Mouse (Mus musculus) macrophage (primary cell): ENCODE results near the gene Tubgcp5. TPM values are rescaled to one million over a fixed set of nuclear protein-coding genes. Genes with fewer than 3 reads are reported as not detected.
"Not testable (repeated sequence)": the region's sequence is repeated elsewhere in the genome, so short reads cannot be mapped to it uniquely, and the experiment has no call there.

Experiments used
- H3K27ac ChIP-seq: fragments of 350-480 bp; formaldehyde crosslinking; 2 replicates; pipeline ENCODE4 v1.9.0; 2021
- H3K36me3 ChIP-seq: fragments of 350-480 bp; formaldehyde crosslinking; 2 replicates; pipeline ENCODE4 v1.9.0; 2021; ENCODE audit errors: inconsistent target
- H3K4me3 ChIP-seq: fragments of 350-480 bp; formaldehyde crosslinking; 2 replicates; pipeline ENCODE4 v1.9.0; 2021; ENCODE audit errors: inconsistent target
- H3K79me2 ChIP-seq: fragments of 350-480 bp; formaldehyde crosslinking; 2 replicates; pipeline ENCODE4 v1.9.0; 2021; ENCODE audit errors: inconsistent target
- WGBS: methylation state at CpG from one replicate; pipeline ENCODE4 v1.1.7; 2026; ENCODE audit warnings: inconsistent platforms; ENCODE audit not compliant: missing documents; 5-methylcytosine and 5-hydroxymethylcytosine counted together
- polyA plus RNA-seq: library from polyadenylated mRNA; stranded (reverse); fragments of 250-400 nt; gene quantifications from 3 replicates; pipeline ENCODE4 v1.2.4, GENCODE M21; 2018; ENCODE audit warnings: inconsistent platforms
- total RNA-seq, 78 experiments: library from RNA; depleted of rRNA; stranded (reverse); fragments of 250-400 nt; gene quantifications; 1 replicate in 9 of 78; 2 replicates in 24 of 78; 3 replicates in 43 of 78; 4 replicates in 2 of 78; pipeline ENCODE4 v1.2.4; 2018; ENCODE audit warnings: inconsistent platforms in 56 of 78

Tubgcp5 gene
- 10 to 100 TPM in 24 of 26 experiments, 1 to 10 TPM in 2; 9.1 to 78.1 (median 41.4) TPM for total RNA-seq (2018; cell fraction: chromatin; rRNA removed)
- total RNA-seq (2018; cell fraction: cytosol; rRNA removed), result 10 to 100 TPM in 17 of 26 experiments, 1 to 10 TPM in 9; 3.8 to 16.4 (median 11.1) TPM
- total RNA-seq (2018; cell fraction: nucleus; rRNA removed), result 10 to 100 TPM in 23 of 26 experiments, 1 to 10 TPM in 3; 5.7 to 66.9 (median 21.6) TPM
- polyA plus RNA-seq, result 9.2 to 15.7 TPM (median 14.6 TPM) in 3 replicates

GRCm38 (mm10) chr7:55793952-55794603 lies at the start of gene Tubgcp5:
Gene Tubgcp5 (plus strand): TSS chr7:55794154.
- peaks cover 29% of the 10 kb centered on the region for H3K36me3 ChIP-seq
- under 1% methylated on average over 51 of the region's 51 CpGs for WGBS
- peak within 1 kb of the TSS; percentile 73 for H3K4me3 ChIP-seq
- H3K27ac ChIP-seq, result peak within 1 kb of the TSS; percentile 44
- peaks cover 26% of the 10 kb centered on the region for H3K79me2 ChIP-seq

GRCm38 (mm10) chr7:55744566-55745220 lies 49.3 kb upstream of the Tubgcp5 start:
- Histone ChIP-seq H3K36me3 (no peaks in the 10 kb centered on the region), H3K79me2 (no peaks in the 10 kb centered on the region), H3K4me3 (no peak overlapping the region), H3K27ac (no peak overlapping the region)
- WGBS, result 87% methylated on average over 10 of the region's 10 CpGs

GRCm38 (mm10) chr7:55750841-55751240 lies 43.1 kb upstream of the Tubgcp5 start:
- Histone ChIP-seq H3K79me2 (no peaks in the 10 kb centered on the region), H3K4me3 (no peak overlapping the region), H3K36me3 (no peaks in the 10 kb centered on the region), H3K27ac (no peak overlapping the region)
- WGBS, result 79% methylated on average over 3 of the region's 3 CpGs

- WGBS, result 81% methylated on average over 3 of the region's 3 CpGs
- no peaks in the 10 kb centered on the region for H3K36me3 ChIP-seq
Observed at GRCm38 (mm10) chr7:55759346-55759745, 34.6 kb upstream of the Tubgcp5 start.

GRCm38 (mm10) chr7:55767926-55768325 lies 26.0 kb upstream of the Tubgcp5 start, which contains the start of gene Siglech:
Gene Siglech (plus strand): TSS chr7:55768178.
- WGBS, result 7% methylated on average over 3 of the region's 3 CpGs
- no peak within 1 kb of the TSS for H3K27ac ChIP-seq

More at GRCm38 (mm10) chr7:55759346-55759745, 34.6 kb upstream of the Tubgcp5 start:
- Histone ChIP-seq H3K27ac (no peak overlapping the region), H3K4me3 (no peak overlapping the region), H3K79me2 (no peaks in the 10 kb centered on the region)

GRCm38 (mm10) chr7:55780011-55780410 lies 13.9 kb upstream of the Tubgcp5 start:
- Histone ChIP-seq H3K36me3 (no peaks in the 10 kb centered on the region), H3K27ac (no peak overlapping the region), H3K4me3 (no peak overlapping the region), H3K79me2 (no peaks in the 10 kb centered on the region)
- WGBS, result 78% methylated on average over 4 of the region's 4 CpGs

More at GRCm38 (mm10) chr7:55767926-55768325, 26.0 kb upstream of the Tubgcp5 start, which contains the start of gene Siglech:
- H3K79me2 ChIP-seq, result no peaks in the 10 kb centered on the region
- no peaks in the 10 kb centered on the region for H3K36me3 ChIP-seq
- H3K4me3 ChIP-seq, result no peak within 1 kb of the TSS

DNA sequence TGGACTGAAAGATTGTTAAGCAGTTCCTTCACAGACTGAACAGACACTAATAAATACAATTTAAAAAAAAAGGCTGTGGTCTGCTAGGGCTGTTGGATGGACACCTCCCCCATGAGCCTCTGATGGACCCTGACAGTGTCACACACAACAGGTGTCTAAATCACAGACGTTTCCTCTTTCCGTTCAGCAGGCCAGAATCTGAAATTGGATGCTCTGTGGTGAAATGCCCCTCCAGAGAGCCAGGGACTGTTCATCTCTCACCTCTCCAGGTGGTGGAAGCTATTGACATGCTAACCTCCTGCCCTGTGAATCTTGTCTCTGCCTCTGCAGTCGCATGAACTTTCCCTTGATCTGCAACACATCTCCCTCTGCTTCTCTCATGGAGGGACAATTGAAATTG lies 11.5 kb upstream of the Tubgcp5 start:
- H3K4me3 ChIP-seq, result no peak overlapping the region
- H3K36me3 ChIP-seq, result no peaks in the 10 kb centered on the region
- 69% methylated on average over 3 of the region's 3 CpGs for WGBS
- H3K27ac ChIP-seq, result no peak overlapping the region
- H3K79me2 ChIP-seq, result no peaks in the 10 kb centered on the region

DNA sequence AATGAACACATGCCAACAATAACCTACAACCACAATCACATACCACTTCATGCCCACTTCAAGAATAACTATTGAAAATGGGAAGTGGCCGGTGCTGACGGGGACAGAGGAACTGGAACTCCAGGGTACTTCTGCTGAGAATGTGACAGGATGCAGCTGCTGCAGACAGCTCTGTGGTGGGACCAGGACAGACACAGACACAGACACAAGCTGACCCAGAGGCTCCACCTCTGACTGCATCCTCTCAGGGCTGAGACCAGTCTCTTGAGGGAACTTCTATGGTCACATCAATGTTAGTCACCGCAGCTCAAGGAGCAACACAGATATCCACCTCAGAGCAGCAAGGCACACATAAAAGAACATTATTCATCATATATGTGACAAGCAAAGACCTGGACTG lies 9.4 kb upstream of the Tubgcp5 start:
- no peak overlapping the region for H3K4me3 ChIP-seq
- WGBS, result 0% methylated on average over 3 of the region's 3 CpGs
- peak overlapping the region; percentile 65 for H3K27ac ChIP-seq
- H3K79me2 ChIP-seq, result no peaks in the 10 kb centered on the region
- no peaks in the 10 kb centered on the region for H3K36me3 ChIP-seq

GRCm38 (mm10) chr7:55790586-55790985 lies 3.4 kb upstream of the Tubgcp5 start:
- 80% methylated on average over 2 of the region's 5 CpGs for WGBS
- H3K4me3 ChIP-seq, H3K27ac ChIP-seq, H3K36me3 ChIP-seq: not testable (repeated sequence)
- peaks cover 14% of the 10 kb centered on the region for H3K79me2 ChIP-seq

DNA sequence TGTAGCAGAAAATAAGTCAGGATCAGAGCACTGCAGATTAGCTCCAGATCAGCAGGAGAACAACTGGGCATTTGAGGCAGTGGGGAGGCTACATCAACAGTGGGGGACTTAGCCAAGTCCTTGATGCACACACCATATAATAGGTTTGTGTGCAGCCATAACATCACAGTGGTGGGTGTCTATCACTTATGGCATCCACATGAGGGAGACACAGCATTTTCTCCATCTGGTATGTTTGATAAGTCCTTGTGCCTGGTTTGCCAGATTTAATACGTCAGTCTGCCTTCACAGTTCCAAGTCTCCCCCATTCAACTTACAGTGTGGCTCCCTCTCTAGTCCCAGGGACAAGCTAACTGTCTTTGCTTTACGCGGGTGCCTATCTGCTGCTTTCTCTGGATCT lies 1.7 kb upstream of the Tubgcp5 start:
- Histone ChIP-seq H3K4me3 (no peak overlapping the region), H3K36me3 (peaks cover 13% of the 10 kb centered on the region), H3K27ac (no peak overlapping the region), H3K79me2 (peaks cover 26% of the 10 kb centered on the region)
- WGBS, result 97% methylated on average over 3 of the region's 3 CpGs

DNA sequence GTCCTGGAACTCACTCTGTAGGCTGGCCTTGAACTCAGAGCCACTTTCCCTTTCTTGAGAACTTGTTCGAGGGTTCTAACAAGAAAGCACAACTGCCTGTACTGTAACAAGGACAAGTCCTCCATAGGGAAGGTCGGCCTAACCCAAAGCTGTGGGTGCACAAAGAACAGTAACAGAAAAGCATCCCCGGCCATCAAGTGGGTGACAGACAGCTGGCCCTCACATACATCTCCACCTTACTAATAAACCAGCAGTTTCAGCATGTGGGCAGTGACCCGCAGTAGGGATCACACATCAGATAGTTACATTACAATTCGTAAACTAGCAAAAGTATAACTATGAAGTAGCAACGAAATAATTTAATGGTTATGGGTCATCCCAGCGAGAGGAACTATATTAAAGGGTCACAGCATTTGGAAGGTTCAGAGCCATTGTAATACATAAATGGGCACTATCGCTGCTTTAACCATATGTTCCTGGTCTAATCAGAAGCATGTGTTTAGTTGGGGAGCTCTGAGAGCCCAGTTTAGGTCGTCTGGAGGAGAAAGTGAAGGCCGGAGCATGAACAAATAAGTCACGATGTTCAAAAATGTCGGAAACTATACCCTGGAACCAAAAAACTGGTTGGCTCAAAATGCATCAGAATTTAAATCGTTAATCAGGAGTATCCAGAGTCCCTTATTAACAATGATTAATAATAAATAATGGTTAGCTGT lies 560 bp upstream of the Tubgcp5 start:
- Histone ChIP-seq H3K27ac (peak overlapping the region; percentile 22; the same call in 1 of the 2 replicates), H3K4me3 (peak overlapping the region; percentile 73), H3K79me2 (peaks cover 26% of the 10 kb centered on the region), H3K36me3 (peaks cover 23% of the 10 kb centered on the region)
- 46% methylated on average over 13 of the region's 13 CpGs for WGBS

DNA sequence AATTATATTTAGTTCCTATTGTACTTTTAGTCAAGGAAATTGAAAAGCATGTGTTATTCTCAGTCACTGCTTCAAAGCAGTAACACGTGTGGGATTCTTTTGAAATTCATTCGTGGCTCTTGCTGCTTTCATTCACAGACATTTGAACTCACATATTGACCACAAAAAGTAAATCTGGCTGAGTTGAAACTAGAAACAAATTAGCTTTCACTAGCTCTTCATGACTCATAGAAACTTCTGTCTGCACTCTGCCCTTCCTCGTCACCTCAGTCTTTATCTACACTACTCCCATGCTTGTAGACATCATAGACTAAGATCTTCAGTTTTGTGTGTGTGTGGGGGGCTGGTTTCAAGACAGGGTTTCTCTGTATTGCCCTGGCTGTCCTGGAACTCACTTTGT lies 6.0 kb downstream of the Tubgcp5 start:
- peaks cover 64% of the 10 kb centered on the region for H3K36me3 ChIP-seq
- WGBS, result 91% methylated on average over 3 of the region's 3 CpGs

GRCm38 (mm10) chr7:55809967-55810366 lies 16.0 kb downstream of the Tubgcp5 start:
- 95% methylated on average over 2 of the region's 2 CpGs for WGBS
- Histone ChIP-seq H3K79me2 (no peaks in the 10 kb centered on the region), H3K27ac (no peak overlapping the region), H3K36me3 (peaks cover 88% of the 10 kb centered on the region), H3K4me3 (no peak overlapping the region)

More for the DNA sequence above, 6.0 kb downstream of the Tubgcp5 start:
- Histone ChIP-seq H3K79me2 (peaks cover 18% of the 10 kb centered on the region), H3K4me3 (no peak overlapping the region), H3K27ac (no peak overlapping the region)

DNA sequence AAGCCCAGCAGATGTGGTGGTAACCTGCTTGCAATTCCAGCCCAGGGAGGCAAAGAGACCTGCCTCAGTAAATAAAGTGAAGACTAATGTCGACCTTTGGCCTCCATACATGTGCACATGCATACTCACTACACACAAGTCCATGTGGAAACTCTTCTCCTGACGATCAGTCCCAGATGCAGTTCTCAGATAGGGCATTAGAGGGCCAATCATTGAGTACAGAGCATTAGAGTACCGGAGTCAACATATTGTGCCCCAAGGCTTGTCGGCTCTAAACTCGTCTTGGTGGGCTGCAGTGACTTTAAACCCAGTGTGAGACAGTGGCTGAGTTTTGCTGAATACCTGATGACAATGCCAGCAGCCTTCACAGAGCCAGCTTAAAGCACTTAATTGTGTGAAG lies 30.5 kb downstream of the Tubgcp5 start:
- H3K27ac ChIP-seq, result no peak overlapping the region
- H3K36me3 ChIP-seq, result peaks cover 61% of the 10 kb centered on the region
- no peaks in the 10 kb centered on the region for H3K79me2 ChIP-seq
- H3K4me3 ChIP-seq, result no peak overlapping the region
- WGBS, result 89% methylated on average over 5 of the region's 5 CpGs
